Mouse (Mus musculus) erythroblast, embryonic 14.5 days (primary cell): Measurements from ENCODE around the gene Nhsl1.

Experiments
- GATA1 ChIP-seq: IDR thresholded peaks from 2 replicates; pipeline ENCODE4 v1.6.1; 2012; ENCODE audit warnings: low read length, inconsistent platforms, mixed read lengths
- TAL1 ChIP-seq: IDR thresholded peaks from 3 replicates; pipeline ENCODE4 v1.6.1; 2012; ENCODE audit warnings: low read length, inconsistent platforms, mixed read lengths

DNA sequence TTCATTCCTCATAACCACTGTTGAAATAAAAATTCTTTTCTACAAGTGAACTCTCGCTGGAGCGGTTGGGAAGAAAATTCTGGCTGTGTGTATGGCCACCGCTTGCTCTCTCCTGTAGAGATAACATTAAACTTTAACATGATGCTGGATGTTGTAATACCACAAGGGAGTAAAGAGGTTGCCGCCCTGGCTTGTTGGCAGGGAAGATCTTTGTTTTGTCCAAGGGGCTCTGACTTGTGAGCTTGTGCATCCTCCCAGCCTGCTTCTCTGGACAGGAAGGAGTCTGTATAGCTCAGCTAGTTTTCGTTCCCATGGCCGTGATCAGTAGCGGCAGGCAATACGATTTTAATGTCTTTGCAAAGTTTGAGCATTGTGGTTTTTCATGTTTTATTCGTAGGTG, 109.1 kb downstream of the Nhsl1 start:
- TF ChIP-seq GATA1 = no peak
- TF ChIP-seq TAL1 = no peak
